Mouse (Mus musculus): Measurements from ENCODE around the gene Cfap46.

GRCm38 (mm10) chr7:139692211-139692610 lies 8.6 kb upstream of the Cfap46 start:
- TF ChIP-seq CTCF (IDR thresholded peaks at IDR 0.05; ENCODE audit: borderline replicate concordance, extremely low read depth, insufficient read depth, insufficient read length), result no peak
- TF ChIP-seq POLR2A (IDR thresholded peaks at IDR 0.05; ENCODE audit: borderline replicate concordance, extremely low read depth, insufficient read depth, insufficient read length, poor library complexity, severe bottlenecking), result no peak
